Mouse (Mus musculus) thymus, adult 2 months (tissue): Measurements from ENCODE around the gene Skida1. TPM values are rescaled to one million over a fixed set of nuclear protein-coding genes. Genes with fewer than 3 reads are reported as not detected.

Experiments
- DNase-seq: peaks from one replicate; pipeline ENCODE4 v3.0.0; 2021
- H3K27ac ChIP-seq: fragments of 200-500 bp; 2 replicates; pipeline ENCODE4 v1.5.1; 2012; ENCODE audit warnings: low read length, control low read depth; ENCODE audit not compliant: control insufficient read depth, insufficient read depth
- H3K27me3 ChIP-seq: fragments of 200-500 bp; 2 replicates; pipeline ENCODE4 v1.6.1; 2012; ENCODE audit warnings: mild to moderate bottlenecking, low read length, moderate library complexity, mixed read lengths; ENCODE audit not compliant: control insufficient read depth, insufficient read depth
- H3K36me3 ChIP-seq: fragments of 200-500 bp; 2 replicates; pipeline ENCODE4 v1.6.1; 2012; ENCODE audit warnings: mild to moderate bottlenecking, low read length, moderate library complexity; ENCODE audit not compliant: control insufficient read depth, insufficient read depth
- H3K4me1 ChIP-seq: fragments of 200-500 bp; replicated peaks from 2 replicates; pipeline ENCODE4 v1.6.1; 2012; ENCODE audit warnings: low read length; ENCODE audit not compliant: control insufficient read depth, insufficient read depth
- H3K4me3 ChIP-seq: fragments of 200-500 bp; 2 replicates; pipeline ENCODE4 v1.5.1; 2012; ENCODE audit warnings: mild to moderate bottlenecking, low read length, control low read depth, moderate library complexity; ENCODE audit not compliant: control insufficient read depth, insufficient read depth
- CTCF ChIP-seq: fragments of 200-500 bp; IDR thresholded peaks from 2 replicates; pipeline ENCODE4 v1.5.1; 2012; ENCODE audit warnings: mild to moderate bottlenecking, control low read depth, low read length, moderate library complexity, borderline replicate concordance; ENCODE audit not compliant: control insufficient read depth, poor library complexity, insufficient read depth; ENCODE audit errors: extremely low read depth
- POLR2A ChIP-seq: fragments of 200-500 bp; IDR thresholded peaks from 2 replicates; pipeline ENCODE4 v1.6.1; 2012; ENCODE audit warnings: mild to moderate bottlenecking, low read length, control low read depth, moderate library complexity; ENCODE audit not compliant: control insufficient read depth, poor library complexity, insufficient read depth; ENCODE audit errors: extremely low read depth
- WGBS: fragments of 180-500 bp; shearing (Covaris S2); methylation state at CpG from one replicate; pipeline ENCODE4 v1.1.7; 2018; 5-methylcytosine and 5-hydroxymethylcytosine counted together
- polyA plus RNA-seq: library from polyadenylated mRNA; depleted of rRNA; stranded (reverse); fragments of >200 nt; gene quantifications from 2 replicates; pipeline ENCODE4 v1.2.3, GENCODE M21; 2012

The Skida1 gene
- polyA plus RNA-seq, 1 experiment: 0.38 TPM

- Histone ChIP-seq H3K27me3 (no peaks in the 10 kb centered on the region), H3K27ac (no peak overlapping the region), H3K36me3 (no peaks in the 10 kb centered on the region), H3K4me3 (no peak overlapping the region), H3K4me1 (no peaks in the 10 kb centered on the region)
- no peak for DNase-seq
- TF ChIP-seq POLR2A (no peak), CTCF (no peak)
- 98% methylated on average over 6 of the region's 6 CpGs for WGBS
Observed at GRCm38 (mm10) chr2:18017321-18017720, 31.5 kb downstream of the Skida1 start.

- H3K36me3 ChIP-seq: no peaks in the 10 kb centered on the region
- no peaks in the 10 kb centered on the region for H3K4me1 ChIP-seq
- no peak overlapping the region for H3K4me3 ChIP-seq
- no peak for DNase-seq
- WGBS: 61% methylated on average over 1 of the region's 1 CpGs
- no peak overlapping the region for H3K27ac ChIP-seq
- TF ChIP-seq POLR2A: no peak
- no peak for TF ChIP-seq CTCF
- H3K27me3 ChIP-seq: no peaks in the 10 kb centered on the region
Observed at GRCm38 (mm10) chr2:18016639-18017038, 32.2 kb downstream of the Skida1 start.

- Histone ChIP-seq H3K36me3 (no peaks in the 10 kb centered on the region), H3K27ac (no peak overlapping the region), H3K4me1 (no peaks in the 10 kb centered on the region), H3K4me3 (no peak overlapping the region), H3K27me3 (no peaks in the 10 kb centered on the region)
- DNase-seq: no peak
- WGBS: 77% methylated on average over 3 of the region's 3 CpGs
- TF ChIP-seq CTCF: no peak
- TF ChIP-seq POLR2A: no peak
Observed at GRCm38 (mm10) chr2:18015581-18015980, 33.3 kb downstream of the Skida1 start.

- Histone ChIP-seq H3K36me3 (no peaks in the 10 kb centered on the region), H3K27me3 (no peaks in the 10 kb centered on the region), H3K4me3 (no peak overlapping the region), H3K27ac (no peak overlapping the region), H3K4me1 (no peaks in the 10 kb centered on the region)
- WGBS: 95% methylated on average over 3 of the region's 3 CpGs
- TF ChIP-seq CTCF: no peak
- TF ChIP-seq POLR2A: no peak
- no peak for DNase-seq
Observed at GRCm38 (mm10) chr2:18012866-18013265, 36.0 kb downstream of the Skida1 start.

GRCm38 (mm10) chr2:18011226-18011625 is 37.6 kb downstream of the Skida1 start:
- Histone ChIP-seq H3K4me1 (no peaks in the 10 kb centered on the region), H3K27me3 (no peaks in the 10 kb centered on the region), H3K4me3 (no peak overlapping the region), H3K36me3 (no peaks in the 10 kb centered on the region), H3K27ac (no peak overlapping the region)
- TF ChIP-seq CTCF: no peak
- TF ChIP-seq POLR2A: no peak
- no peak for DNase-seq
- 94% methylated on average over 6 of the region's 6 CpGs for WGBS

GRCm38 (mm10) chr2:18005137-18005536 is 43.7 kb downstream of the Skida1 start:
- 78% methylated on average over 8 of the region's 8 CpGs for WGBS
- TF ChIP-seq CTCF (no peak), POLR2A (no peak)
- no peaks in the 10 kb centered on the region for H3K4me1 ChIP-seq
- H3K4me3 ChIP-seq: no peak overlapping the region
- H3K27ac ChIP-seq: no peak overlapping the region
- H3K36me3 ChIP-seq: no peaks in the 10 kb centered on the region
- DNase-seq: no peak
- no peaks in the 10 kb centered on the region for H3K27me3 ChIP-seq

- 90% methylated on average over 4 of the region's 4 CpGs for WGBS
- Histone ChIP-seq H3K36me3 (no peaks in the 10 kb centered on the region), H3K4me3 (no peak overlapping the region), H3K27me3 (no peaks in the 10 kb centered on the region), H3K4me1 (no peaks in the 10 kb centered on the region), H3K27ac (no peak overlapping the region)
- TF ChIP-seq CTCF (no peak), POLR2A (no peak)
- DNase-seq: no peak
Observed at GRCm38 (mm10) chr2:18004286-18004685, 44.6 kb downstream of the Skida1 start.
